Mouse (Mus musculus): ENCODE measurements around the gene Hmg20b. TPM values are rescaled to one million over a fixed set of nuclear protein-coding genes. Genes with fewer than 3 reads are reported as not detected.

Hmg20b gene
- total RNA-seq, 2 experiments from 2014 or later = 27.3 to 29.5 TPM

DNA sequence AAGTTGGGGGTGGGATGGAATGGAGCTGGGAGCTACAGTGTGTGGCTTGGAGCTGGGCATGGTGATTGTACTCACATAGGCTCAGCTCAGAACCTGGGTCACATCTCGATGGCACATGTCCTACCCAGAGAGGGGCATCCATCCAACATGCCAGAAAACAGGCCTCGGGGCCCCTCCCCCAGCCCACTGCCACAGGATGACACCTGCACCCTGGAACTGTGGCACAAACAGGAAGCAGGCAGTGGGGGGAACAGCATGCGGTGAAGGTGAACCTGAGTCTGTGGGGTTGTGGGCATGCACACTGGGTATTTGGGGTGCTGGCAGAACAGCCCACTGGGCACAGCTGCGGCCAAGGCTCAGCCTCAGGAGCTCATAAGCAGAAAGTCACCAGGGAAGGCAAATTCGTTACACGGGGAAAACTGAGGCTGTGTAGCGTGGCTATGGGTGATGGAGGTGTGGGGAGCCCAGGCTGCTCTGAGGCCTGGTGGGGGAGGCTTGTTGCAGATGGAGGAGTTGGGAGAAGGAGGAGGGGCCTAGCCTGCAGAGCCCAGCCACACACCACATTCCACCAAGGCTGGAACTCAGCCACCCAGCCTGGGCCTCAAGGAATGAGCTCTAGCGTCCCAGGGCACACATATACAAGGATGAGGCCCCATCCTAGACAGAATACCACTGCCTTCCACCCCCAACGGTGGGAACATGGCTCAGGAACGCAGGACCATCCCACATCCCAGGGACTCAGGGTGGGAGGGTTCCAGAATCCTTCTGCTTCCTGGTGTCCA, 20.9 kb downstream of the Hmg20b start:
- H3K4me3 ChIP-seq = no peak overlapping the region
- H3K27ac ChIP-seq = no peak overlapping the region
- intact Hi-C loops (cut with DNase I) = no loop called here
- TF ChIP-seq CTCF (IDR thresholded peaks at IDR 0.05) = no peak
- DNase-seq (ENCODE audit: extremely low spot score in 1 of 2, low spot score in 2 of 2) = no peak

DNA sequence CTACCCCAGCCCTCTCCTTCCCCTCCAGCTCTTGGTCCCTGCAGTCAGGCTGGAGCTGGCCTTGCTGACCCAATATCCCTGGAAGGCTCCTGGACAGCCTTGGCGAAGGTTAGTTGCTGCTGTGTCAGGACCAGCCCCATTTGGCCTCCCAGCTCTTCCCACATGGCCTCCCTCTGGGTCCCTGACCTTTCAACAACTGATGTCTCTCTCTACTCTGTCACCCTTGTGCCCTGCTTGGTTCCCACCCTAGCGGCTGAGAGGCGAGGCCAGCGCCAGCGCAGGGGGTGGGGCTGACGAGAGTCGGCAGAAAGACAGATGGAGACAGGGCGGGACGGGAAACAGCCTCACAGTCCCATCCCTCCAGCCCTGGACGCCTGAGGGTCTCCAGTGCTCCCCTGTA, 21.9 kb downstream of the Hmg20b start, which contains the start of gene Tbxa2r:
Gene Tbxa2r, plus strand, starts transcription at position 346 of the 400 bp plus-strand sequence.
- Histone ChIP-seq H3K4me3 (no peak within 1 kb of the TSS), H3K27ac (peak within 1 kb of the TSS; percentile 38)
- intact Hi-C loops (cut with DNase I) = no loop called here
- TF ChIP-seq CTCF (IDR thresholded peaks at IDR 0.05) = no peak
- no peak for DNase-seq (ENCODE audit: extremely low spot score in 1 of 2, low spot score in 2 of 2)

DNA sequence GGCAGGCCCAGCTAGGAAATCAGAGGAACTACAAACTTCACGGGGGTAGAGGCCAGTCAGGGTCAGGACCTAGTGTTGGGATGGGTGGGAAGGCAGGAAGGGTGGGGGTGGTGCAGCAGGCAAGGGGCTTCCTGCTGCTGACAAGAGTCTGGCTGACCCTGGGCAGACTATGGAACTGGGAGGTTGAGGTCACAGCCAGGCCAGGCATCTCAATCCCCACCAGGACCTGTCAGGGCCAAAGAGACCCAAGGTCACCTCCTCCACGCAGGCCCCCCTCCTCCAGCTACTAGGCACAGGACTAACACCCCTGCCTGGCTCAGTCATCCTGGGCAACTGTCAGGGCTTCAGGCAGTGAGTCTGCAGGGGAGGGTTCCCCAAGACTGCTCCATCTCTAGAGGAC, 22.3 kb downstream of the Hmg20b start:
- intact Hi-C loops (cut with DNase I) = no loop called here
- peak overlapping the region; percentile 38 for H3K27ac ChIP-seq
- no peak for TF ChIP-seq CTCF (IDR thresholded peaks at IDR 0.05)
- H3K4me3 ChIP-seq = no peak overlapping the region
- no peak for DNase-seq (ENCODE audit: extremely low spot score in 1 of 2, low spot score in 2 of 2)

DNA sequence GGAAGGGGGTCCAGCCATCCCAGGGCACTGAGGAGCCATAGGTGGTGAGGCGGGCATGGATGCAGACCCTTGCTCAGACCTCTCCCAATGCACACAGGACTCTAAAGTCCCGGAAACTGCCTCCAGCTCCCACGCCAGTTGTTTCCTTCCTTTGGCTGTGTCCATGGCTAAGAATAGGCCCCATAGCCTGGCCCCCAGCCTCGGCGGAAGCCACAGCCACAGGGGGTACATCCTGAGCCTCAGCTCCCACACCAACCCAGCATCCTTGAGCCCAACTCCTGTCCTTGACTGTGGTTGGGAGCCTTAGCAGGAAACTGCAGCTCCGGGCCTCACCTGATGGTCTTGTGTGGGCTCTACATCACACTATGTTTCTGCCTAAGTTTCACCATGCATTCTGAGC, 23.4 kb downstream of the Hmg20b start:
- Histone ChIP-seq H3K4me3 (no peak overlapping the region), H3K27ac (peak overlapping the region; percentile 70)
- intact Hi-C loops (cut with DNase I) = no loop called here
- no peak for TF ChIP-seq CTCF (IDR thresholded peaks at IDR 0.05)
- no peak for DNase-seq (ENCODE audit: extremely low spot score in 1 of 2, low spot score in 2 of 2)

DNA sequence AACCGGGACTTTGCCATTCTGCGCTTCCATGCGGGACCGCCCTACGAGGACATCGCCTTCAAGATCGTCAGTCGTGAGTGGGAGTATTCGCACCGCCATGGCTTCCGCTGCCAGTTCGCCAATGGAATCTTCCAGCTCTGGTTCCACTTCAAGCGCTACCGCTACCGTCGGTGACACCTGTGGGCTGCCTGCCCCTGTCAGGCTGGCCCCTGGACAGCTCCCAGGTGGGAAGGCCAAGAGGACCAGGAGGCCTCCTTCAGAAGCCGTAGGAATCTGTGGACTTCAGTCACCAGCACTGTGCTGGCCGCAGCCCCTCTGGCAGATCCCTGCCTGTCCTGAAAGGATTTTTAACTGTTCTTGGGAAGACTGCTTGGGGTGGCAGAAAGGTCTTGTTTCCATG, 24.5 kb downstream of the Hmg20b start:
- no peak for TF ChIP-seq CTCF (IDR thresholded peaks at IDR 0.05)
- no peak overlapping the region for H3K4me3 ChIP-seq
- intact Hi-C loops (cut with DNase I) = no loop called here
- no peak overlapping the region; the same call in 1 of the 2 replicates for H3K27ac ChIP-seq
- no peak for DNase-seq (ENCODE audit: extremely low spot score in 1 of 2, low spot score in 2 of 2)

DNA sequence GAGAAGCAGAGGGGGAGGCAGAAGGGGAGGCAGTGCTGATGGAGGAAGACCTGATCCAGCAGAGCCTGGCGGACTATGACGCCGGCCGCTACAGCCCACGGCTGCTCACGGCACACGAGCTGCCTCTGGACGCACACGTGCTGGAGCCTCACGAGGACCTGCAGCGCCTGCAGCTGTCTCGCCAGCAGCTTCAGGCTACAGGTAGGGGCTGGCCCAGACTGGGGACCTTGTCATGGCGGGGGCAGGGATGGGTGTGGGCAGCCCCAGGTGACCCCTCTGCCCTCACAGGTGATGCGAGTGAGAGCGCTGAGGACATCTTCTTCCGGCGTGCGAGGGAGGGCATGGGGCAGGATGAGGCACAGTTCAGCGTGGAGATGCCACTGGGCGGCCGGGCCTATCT, 25.1 kb downstream of the Hmg20b start:
- DNase-seq (ENCODE audit: extremely low spot score in 1 of 2, low spot score in 2 of 2) = no peak
- no peak overlapping the region for H3K4me3 ChIP-seq
- no peak for TF ChIP-seq CTCF (IDR thresholded peaks at IDR 0.05)
- intact Hi-C loops (cut with DNase I) = no loop called here
- H3K27ac ChIP-seq = no peak overlapping the region

DNA sequence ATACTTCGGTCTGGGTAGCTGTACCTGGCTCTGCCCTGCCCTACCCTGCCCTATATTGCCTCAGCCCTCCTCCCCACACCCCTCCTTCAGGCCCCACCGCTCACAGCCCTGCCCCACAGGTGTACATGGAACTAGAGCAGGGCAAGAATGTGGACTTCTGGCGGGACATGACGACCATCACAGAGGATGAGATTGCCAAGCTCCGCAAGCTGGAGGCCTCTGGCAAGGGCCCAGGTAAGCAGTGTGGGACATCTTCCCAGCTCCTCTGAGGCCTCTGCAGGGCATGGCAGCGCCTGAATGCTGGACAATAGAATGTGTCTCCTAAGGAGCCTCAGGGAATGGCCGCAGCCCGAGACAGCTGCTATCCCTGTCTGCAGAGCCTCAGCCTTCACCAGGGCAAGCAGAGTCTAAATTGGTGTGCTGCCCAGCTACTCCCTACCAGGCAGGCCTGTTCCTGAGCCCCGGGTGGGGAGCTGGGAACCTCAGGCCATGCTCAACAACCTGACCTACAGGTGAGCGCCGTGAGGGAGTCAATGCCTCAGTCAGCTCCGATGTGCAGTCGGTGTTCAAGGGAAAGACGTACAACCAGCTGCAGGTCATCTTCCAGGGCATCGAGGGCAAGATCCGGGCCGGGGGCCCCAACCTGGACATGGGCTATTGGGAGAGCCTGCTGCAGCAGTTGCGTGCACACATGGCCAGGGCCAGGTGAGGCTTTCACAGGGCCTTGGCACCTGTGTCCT, 26.3 kb downstream of the Hmg20b start:
- TF ChIP-seq CTCF (IDR thresholded peaks at IDR 0.05) = no peak
- Histone ChIP-seq H3K4me3 (no peak overlapping the region), H3K27ac (no peak overlapping the region)
- no peak for DNase-seq (ENCODE audit: extremely low spot score in 1 of 2, low spot score in 2 of 2)
- intact Hi-C loops (cut with DNase I) = no loop called here

DNA sequence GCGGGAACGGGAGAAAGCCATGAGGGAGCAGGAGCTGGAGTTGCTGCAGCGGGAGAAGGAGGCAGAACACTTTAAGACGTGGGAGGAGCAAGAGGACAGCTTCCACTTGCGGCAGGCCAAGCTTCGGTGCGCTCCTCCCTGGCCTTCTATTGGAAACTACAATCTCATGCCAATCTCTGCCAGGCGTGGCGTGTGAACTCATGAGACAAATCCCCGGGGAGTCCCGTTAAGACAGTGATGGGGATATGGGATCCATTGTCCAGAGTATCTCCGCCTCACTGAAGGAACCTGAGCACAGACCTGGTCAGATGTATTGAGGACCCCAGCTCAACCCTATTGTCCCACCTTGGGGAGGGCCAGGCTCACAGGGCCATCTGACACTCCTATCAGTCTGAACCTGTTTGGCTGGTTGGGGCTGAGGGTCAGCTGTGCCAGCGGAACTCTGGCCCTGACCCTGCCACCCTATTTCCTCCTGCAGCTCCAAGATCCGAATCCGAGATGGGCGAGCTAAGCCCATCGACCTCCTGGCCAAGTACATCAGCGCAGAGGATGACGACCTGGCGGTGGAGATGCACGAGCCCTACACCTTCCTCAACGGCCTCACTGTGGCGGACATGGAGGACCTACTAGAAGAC, 27.0 kb downstream of the Hmg20b start:
- intact Hi-C loops (cut with DNase I) = no loop called here
- DNase-seq (ENCODE audit: extremely low spot score in 1 of 2, low spot score in 2 of 2) = no peak
- no peak for TF ChIP-seq CTCF (IDR thresholded peaks at IDR 0.05)
- no peak overlapping the region for H3K4me3 ChIP-seq
- H3K27ac ChIP-seq = no peak overlapping the region

DNA sequence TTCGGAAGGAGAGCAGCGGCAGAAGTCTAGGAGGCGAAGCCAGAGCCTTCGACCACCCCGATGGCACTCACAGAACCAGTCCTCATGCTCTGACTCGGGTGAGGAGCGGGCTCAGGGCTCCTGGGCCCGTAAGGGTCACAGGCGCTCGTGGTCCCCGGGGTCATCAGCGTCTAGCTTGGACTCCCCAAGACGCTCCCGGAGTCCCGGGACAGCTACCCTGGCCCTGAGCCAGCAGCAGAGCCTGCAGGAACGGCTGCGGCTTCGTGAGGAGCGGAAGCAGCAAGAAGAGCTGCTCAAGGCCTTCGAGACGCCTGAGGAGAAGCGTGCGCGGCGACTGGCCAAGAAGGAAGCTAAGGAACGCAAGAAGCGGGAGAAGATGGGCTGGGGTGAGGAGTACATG, 27.8 kb downstream of the Hmg20b start:
- intact Hi-C loops (cut with DNase I) = no loop called here
- Histone ChIP-seq H3K27ac (no peak overlapping the region), H3K4me3 (no peak overlapping the region)
- TF ChIP-seq CTCF (IDR thresholded peaks at IDR 0.05) = no peak
- no peak for DNase-seq (ENCODE audit: extremely low spot score in 1 of 2, low spot score in 2 of 2)

DNA sequence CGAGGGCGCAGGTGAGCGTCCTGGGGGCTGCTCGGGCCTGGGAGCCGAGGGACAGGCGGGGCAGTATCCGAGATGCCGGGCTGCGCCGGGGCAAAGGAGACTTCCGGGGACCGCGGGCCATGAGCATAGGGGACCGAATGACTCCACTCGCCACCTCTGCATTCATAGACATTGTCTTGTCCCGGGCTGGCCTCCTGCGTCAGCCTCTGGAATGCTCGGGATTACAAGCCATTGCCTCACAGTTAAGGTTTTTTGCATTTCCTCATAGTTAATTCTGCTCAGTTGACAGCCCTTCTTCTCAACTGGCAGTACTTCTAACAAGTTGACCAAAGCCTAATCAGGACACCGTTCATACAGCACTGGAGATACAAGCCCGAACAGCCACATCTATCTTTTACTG, 28.8 kb downstream of the Hmg20b start:
- TF ChIP-seq CTCF (IDR thresholded peaks at IDR 0.05) = no peak
- H3K27ac ChIP-seq = peak overlapping the region; percentile 100
- intact Hi-C loops (cut with DNase I) = loop anchor here (2.0 kb wide), 1 partner anchor 29 kb away; the partner anchor contains the start of gene Hmg20b
- H3K4me3 ChIP-seq = peak overlapping the region; percentile 89
- no peak for DNase-seq (ENCODE audit: extremely low spot score in 1 of 2, low spot score in 2 of 2)

DNA sequence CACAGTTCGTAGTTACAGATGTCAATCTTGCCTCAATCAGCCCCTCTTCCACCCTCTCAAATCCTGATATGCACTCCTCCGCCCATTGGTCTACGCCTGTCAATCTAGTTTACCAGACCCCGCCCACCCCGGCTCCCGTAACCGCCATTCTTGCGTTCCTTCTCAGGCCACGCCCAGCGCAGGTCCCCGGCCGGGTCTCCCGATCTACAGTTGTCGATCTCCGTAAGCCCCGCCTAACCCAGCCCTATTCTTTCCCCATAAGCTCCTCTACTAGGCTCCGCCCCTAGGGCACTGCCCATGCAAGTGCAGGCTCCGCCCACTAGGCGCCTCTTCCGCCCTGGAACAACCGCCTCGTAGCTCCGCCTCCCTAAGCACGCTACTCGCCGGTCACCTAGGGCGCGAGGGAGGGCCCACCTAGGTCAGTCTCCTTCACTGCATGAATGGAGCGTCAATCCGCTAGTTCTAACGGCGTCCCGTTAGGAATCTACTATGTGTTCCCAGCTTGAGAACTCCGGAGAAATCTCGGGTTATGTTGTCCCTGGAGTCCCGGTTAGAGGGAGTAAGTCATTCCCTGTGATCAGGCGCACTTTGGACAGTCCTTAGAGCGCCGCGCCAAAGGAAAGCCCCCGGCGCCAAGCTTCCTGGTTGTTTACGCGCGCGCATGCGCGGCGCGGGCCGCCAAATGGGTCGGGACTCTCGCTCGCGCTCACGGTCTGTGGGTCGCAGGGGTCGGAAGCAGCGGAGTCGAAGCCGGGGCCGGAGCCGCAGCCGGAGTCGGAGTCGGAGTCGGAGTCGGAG, 29.5 kb downstream of the Hmg20b start, which contains the start of gene Cactin:
Gene Cactin, plus strand, starts transcription at position 554 of the 798 bp plus-strand sequence.
- Histone ChIP-seq H3K4me3 (peak within 1 kb of the TSS; percentile 89), H3K27ac (peak within 1 kb of the TSS; percentile 100)
- DNase-seq (ENCODE audit: extremely low spot score in 1 of 2, low spot score in 2 of 2) = peak; percentile 95 to 99
- peak; percentile 47 for TF ChIP-seq CTCF (IDR thresholded peaks at IDR 0.05)
- intact Hi-C loops (cut with DNase I) = loop anchor here (2.0 kb wide), 1 partner anchor 30 kb away; the partner anchor contains the start of gene Hmg20b
